Mouse (Mus musculus) stomach, postnatal 0 days (tissue): ENCODE measurements around the gene Cplx1.

Source experiments
- CTCF ChIP-seq: IDR thresholded peaks from 2 replicates; pipeline ENCODE4 v1.5.1; 2016; ENCODE audit warnings: antibody characterized with exemption, low read depth, mild to moderate bottlenecking, moderate library complexity
- EP300 ChIP-seq: optimal IDR thresholded peaks from 2 replicates; pipeline ENCODE3; 2016; ENCODE audit warnings: antibody characterized with exemption

DNA sequence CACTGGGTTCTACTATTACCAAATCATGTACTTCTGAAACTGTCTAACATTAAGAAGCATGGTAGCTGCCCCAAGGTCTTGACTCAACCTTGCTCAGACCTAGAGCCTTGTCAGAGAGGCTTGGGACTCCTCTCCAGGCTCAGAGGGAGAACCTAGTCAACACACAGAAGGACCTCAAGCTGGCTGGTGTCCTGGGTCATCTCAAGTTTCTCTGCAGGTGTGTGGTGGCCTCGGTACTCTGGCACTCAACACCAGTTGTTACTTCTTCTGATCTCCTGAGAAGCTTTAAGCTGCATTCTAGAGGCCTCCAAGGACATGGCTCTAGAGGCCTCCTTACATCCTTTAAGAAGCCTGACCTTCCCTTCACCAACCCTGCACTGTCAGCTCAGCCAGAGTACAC lies 4.2 kb upstream of the Cplx1 start:
- TF ChIP-seq CTCF, result no peak
- no peak for TF ChIP-seq EP300
